Mouse (Mus musculus): ENCODE data around the gene Trim80. TPM values are rescaled to one million over a fixed set of nuclear protein-coding genes. Genes with fewer than 3 reads are reported as not detected.

Gene Trim80
- polyA plus RNA-seq, 1 experiment, result 0.15 TPM

- no peak overlapping the region for H3K4me3 ChIP-seq (replicated peaks; ENCODE audit: insufficient read depth, low read depth, low read length)
- TF ChIP-seq POLR2A (IDR thresholded peaks at IDR 0.05; ENCODE audit: borderline replicate concordance, insufficient read depth, low read length) (no peak), CTCF (IDR thresholded peaks at IDR 0.05; ENCODE audit: borderline replicate concordance, insufficient read depth, low read depth, low read length) (no peak)
- WGBS, result 88% methylated on average over 6 of the region's 6 CpGs
These were observed 34.6 kb upstream of the Trim80 start for GRCm38 (mm10) chr11:115405723-115406122.

GRCm38 (mm10) chr11:115406858-115407401, 33.4 kb upstream of the Trim80 start:
- no peak for DNase-seq
- H3K4me3 ChIP-seq (replicated peaks; ENCODE audit: insufficient read depth, low read depth, low read length), result no peak overlapping the region
- no peak for TF ChIP-seq POLR2A (IDR thresholded peaks at IDR 0.05; ENCODE audit: borderline replicate concordance, insufficient read depth, low read length)
- TF ChIP-seq CTCF (IDR thresholded peaks at IDR 0.05; ENCODE audit: borderline replicate concordance, insufficient read depth, low read depth, low read length), result no peak
- WGBS, result 89% methylated on average over 17 of the region's 17 CpGs
- H3K4me1 ChIP-seq (ENCODE audit: control insufficient read depth, insufficient read depth, low read length), result no peaks in the 10 kb centered on the region; the same call in 1 of the 2 replicates
- no peak overlapping the region for H3K27ac ChIP-seq (ENCODE audit: insufficient read depth, low read length)
- no peaks in the 10 kb centered on the region for H3K27me3 ChIP-seq (ENCODE audit: control insufficient read depth, insufficient read depth, low read length)

More at GRCm38 (mm10) chr11:115405723-115406122, 34.6 kb upstream of the Trim80 start:
- Histone ChIP-seq H3K27ac (ENCODE audit: insufficient read depth, low read length) (no peak overlapping the region), H3K27me3 (ENCODE audit: control insufficient read depth, insufficient read depth, low read length) (no peaks in the 10 kb centered on the region), H3K4me1 (ENCODE audit: control insufficient read depth, insufficient read depth, low read length) (peaks cover 6% of the 10 kb centered on the region)
- DNase-seq, result no peak

- no peak for DNase-seq
- 71% methylated on average over 6 of the region's 6 CpGs for WGBS
- Histone ChIP-seq H3K27me3 (ENCODE audit: control insufficient read depth, insufficient read depth, low read length) (no peaks in the 10 kb centered on the region), H3K4me1 (ENCODE audit: control insufficient read depth, insufficient read depth, low read length) (no peaks in the 10 kb centered on the region; the same call in 1 of the 2 replicates), H3K27ac (ENCODE audit: insufficient read depth, low read length) (no peak overlapping the region), H3K4me3 (replicated peaks; ENCODE audit: insufficient read depth, low read depth, low read length) (no peak overlapping the region)
- TF ChIP-seq POLR2A (IDR thresholded peaks at IDR 0.05; ENCODE audit: borderline replicate concordance, insufficient read depth, low read length) (no peak), CTCF (IDR thresholded peaks at IDR 0.05; ENCODE audit: borderline replicate concordance, insufficient read depth, low read depth, low read length) (no peak)
These were observed 32.0 kb upstream of the Trim80 start for GRCm38 (mm10) chr11:115408266-115408920.

- Histone ChIP-seq H3K4me1 (ENCODE audit: control insufficient read depth, insufficient read depth, low read length) (no peaks in the 10 kb centered on the region; the same call in 1 of the 2 replicates), H3K27ac (ENCODE audit: insufficient read depth, low read length) (no peak overlapping the region), H3K27me3 (ENCODE audit: control insufficient read depth, insufficient read depth, low read length) (no peaks in the 10 kb centered on the region), H3K4me3 (replicated peaks; ENCODE audit: insufficient read depth, low read depth, low read length) (no peak overlapping the region)
- DNase-seq, result no peak
- WGBS, result 46% methylated on average over 7 of the region's 7 CpGs
- TF ChIP-seq CTCF (IDR thresholded peaks at IDR 0.05; ENCODE audit: borderline replicate concordance, insufficient read depth, low read depth, low read length) (no peak), POLR2A (IDR thresholded peaks at IDR 0.05; ENCODE audit: borderline replicate concordance, insufficient read depth, low read length) (no peak)
These were observed 30.8 kb upstream of the Trim80 start for GRCm38 (mm10) chr11:115409556-115409955.

- H3K4me3 ChIP-seq (replicated peaks; ENCODE audit: insufficient read depth, low read depth, low read length), result peak within 1 kb of the TSS; percentile 91
- 1% methylated on average over 55 of the region's 56 CpGs for WGBS
- peaks cover 4% of the 10 kb centered on the region; the same call in 1 of the 2 replicates for H3K4me1 ChIP-seq (ENCODE audit: control insufficient read depth, insufficient read depth, low read length)
- H3K27ac ChIP-seq (ENCODE audit: insufficient read depth, low read length), result peak within 1 kb of the TSS; percentile 77
- TF ChIP-seq POLR2A (IDR thresholded peaks at IDR 0.05; ENCODE audit: borderline replicate concordance, insufficient read depth, low read length) (peak; percentile 90), CTCF (IDR thresholded peaks at IDR 0.05; ENCODE audit: borderline replicate concordance, insufficient read depth, low read depth, low read length) (no peak)
- peak; percentile 95 to 98 for DNase-seq
- no peaks in the 10 kb centered on the region for H3K27me3 ChIP-seq (ENCODE audit: control insufficient read depth, insufficient read depth, low read length)
These were observed 20.7 kb upstream of the Trim80 start, which contains the start of the genes Atp5h and Kctd2 for GRCm38 (mm10) chr11:115419531-115420237. Gene Atp5h (minus strand): TSS chr11:115419962. Gene Kctd2 (plus strand): TSS chr11:115420128.

GRCm38 (mm10) chr11:115420336-115421190, 19.8 kb upstream of the Trim80 start:
- no peak for TF ChIP-seq CTCF (IDR thresholded peaks at IDR 0.05; ENCODE audit: borderline replicate concordance, insufficient read depth, low read depth, low read length)
- no peak for TF ChIP-seq POLR2A (IDR thresholded peaks at IDR 0.05; ENCODE audit: borderline replicate concordance, insufficient read depth, low read length)
- Histone ChIP-seq H3K4me3 (replicated peaks; ENCODE audit: insufficient read depth, low read depth, low read length) (peak overlapping the region; percentile 64), H3K4me1 (ENCODE audit: control insufficient read depth, insufficient read depth, low read length) (peaks cover 4% of the 10 kb centered on the region; the same call in 1 of the 2 replicates), H3K27ac (ENCODE audit: insufficient read depth, low read length) (peak overlapping the region; percentile 70), H3K27me3 (ENCODE audit: control insufficient read depth, insufficient read depth, low read length) (no peaks in the 10 kb centered on the region)
- WGBS, result under 1% methylated on average over 45 of the region's 45 CpGs
- DNase-seq, result peak; percentile 71 to 78

- H3K4me1 ChIP-seq (ENCODE audit: control insufficient read depth, insufficient read depth, low read length), result peaks cover 4% of the 10 kb centered on the region; the same call in 1 of the 2 replicates
- DNase-seq, result peak in 1 of 2 experiments; percentile 21
- H3K27me3 ChIP-seq (ENCODE audit: control insufficient read depth, insufficient read depth, low read length), result no peaks in the 10 kb centered on the region
- H3K4me3 ChIP-seq (replicated peaks; ENCODE audit: insufficient read depth, low read depth, low read length), result peak overlapping the region; percentile 64
- TF ChIP-seq CTCF (IDR thresholded peaks at IDR 0.05; ENCODE audit: borderline replicate concordance, insufficient read depth, low read depth, low read length) (no peak), POLR2A (IDR thresholded peaks at IDR 0.05; ENCODE audit: borderline replicate concordance, insufficient read depth, low read length) (no peak)
- 0% methylated on average over 1 of the region's 1 CpGs for WGBS
- H3K27ac ChIP-seq (ENCODE audit: insufficient read depth, low read length), result no peak overlapping the region
These were observed 19.0 kb upstream of the Trim80 start for GRCm38 (mm10) chr11:115421328-115421727.
